Mouse (Mus musculus): Measurements from ENCODE around the gene Susd4. TPM values are rescaled to one million over a fixed set of nuclear protein-coding genes. Genes with fewer than 3 reads are reported as not detected.
A peak's percentile ranks its signal among the peaks of the same experiment; 100 is the strongest.

Susd4 gene
- total RNA-seq, 2 experiments from 2014 or later = 105 to 111 TPM

GRCm38 (mm10) chr1:182905669-182906068 lies 142.0 kb downstream of the Susd4 start:
- H3K27ac ChIP-seq = no peak overlapping the region
- H3K4me3 ChIP-seq = no peak overlapping the region
- intact Hi-C loops (cut with DNase I) = loop anchor here (5.0 kb wide), 1 partner anchor 57 kb away; no protein-coding TSS in a partner anchor
- no peak for DNase-seq (ENCODE audit: extremely low spot score in 1 of 2, low spot score in 2 of 2)
- TF ChIP-seq CTCF (IDR thresholded peaks at IDR 0.05) = no peak

- Histone ChIP-seq H3K4me3 (no peak overlapping the region), H3K27ac (peak overlapping the region; percentile 71)
- intact Hi-C loops (cut with DNase I) = loop anchor here (5.0 kb wide), 1 partner anchor 54 kb away; no protein-coding TSS in a partner anchor
- TF ChIP-seq CTCF (IDR thresholded peaks at IDR 0.05) = no peak
- DNase-seq (ENCODE audit: extremely low spot score in 1 of 2, low spot score in 2 of 2) = peak; percentile 88 to 91
These were observed 144.7 kb downstream of the Susd4 start for GRCm38 (mm10) chr1:182908050-182909036.

GRCm38 (mm10) chr1:182909066-182909465 lies 145.4 kb downstream of the Susd4 start:
- H3K4me3 ChIP-seq = no peak overlapping the region
- no peak for TF ChIP-seq CTCF (IDR thresholded peaks at IDR 0.05)
- intact Hi-C loops (cut with DNase I) = loop anchor here (5.0 kb wide), 1 partner anchor 53 kb away; no protein-coding TSS in a partner anchor
- DNase-seq (ENCODE audit: extremely low spot score in 1 of 2, low spot score in 2 of 2) = no peak
- H3K27ac ChIP-seq = peak overlapping the region; percentile 71; the same call in 1 of the 2 replicates

- H3K27ac ChIP-seq = no peak overlapping the region
- no peak for TF ChIP-seq CTCF (IDR thresholded peaks at IDR 0.05)
- no peak for DNase-seq (ENCODE audit: extremely low spot score in 1 of 2, low spot score in 2 of 2)
- H3K4me3 ChIP-seq = no peak overlapping the region
- intact Hi-C loops (cut with DNase I) = loop anchor here (5.0 kb wide), 1 partner anchor 53 kb away; no protein-coding TSS in a partner anchor
These were observed 145.9 kb downstream of the Susd4 start for GRCm38 (mm10) chr1:182909596-182909995.

GRCm38 (mm10) chr1:182912591-182912990 lies 148.9 kb downstream of the Susd4 start:
- H3K27ac ChIP-seq = no peak overlapping the region
- intact Hi-C loops (cut with DNase I) = no loop called here
- no peak overlapping the region for H3K4me3 ChIP-seq
- no peak for DNase-seq (ENCODE audit: extremely low spot score in 1 of 2, low spot score in 2 of 2)
- no peak for TF ChIP-seq CTCF (IDR thresholded peaks at IDR 0.05)

- intact Hi-C loops (cut with DNase I) = no loop called here
These were observed 150.7 kb downstream of the Susd4 start for GRCm38 (mm10) chr1:182914121-182914908.

GRCm38 (mm10) chr1:182916166-182916565 lies 152.5 kb downstream of the Susd4 start:
- no peak for DNase-seq (ENCODE audit: extremely low spot score in 1 of 2, low spot score in 2 of 2)
- intact Hi-C loops (cut with DNase I) = no loop called here
- Histone ChIP-seq H3K4me3 (no peak overlapping the region), H3K27ac (no peak overlapping the region)
- TF ChIP-seq CTCF (IDR thresholded peaks at IDR 0.05) = no peak

More at GRCm38 (mm10) chr1:182914121-182914908, 150.7 kb downstream of the Susd4 start:
- DNase-seq (ENCODE audit: extremely low spot score in 1 of 2, low spot score in 2 of 2) = no peak
- H3K4me3 ChIP-seq = no peak overlapping the region
- H3K27ac ChIP-seq = no peak overlapping the region
- no peak for TF ChIP-seq CTCF (IDR thresholded peaks at IDR 0.05)

- Histone ChIP-seq H3K27ac (no peak overlapping the region), H3K4me3 (no peak overlapping the region)
- DNase-seq (ENCODE audit: extremely low spot score in 1 of 2, low spot score in 2 of 2) = no peak
- intact Hi-C loops (cut with DNase I) = no loop called here
- no peak for TF ChIP-seq CTCF (IDR thresholded peaks at IDR 0.05)
These were observed 155.2 kb downstream of the Susd4 start for GRCm38 (mm10) chr1:182918718-182919346.

GRCm38 (mm10) chr1:182922824-182923223 lies 159.2 kb downstream of the Susd4 start:
- intact Hi-C loops (cut with DNase I) = no loop called here
- Histone ChIP-seq H3K27ac (no peak overlapping the region), H3K4me3 (no peak overlapping the region)
- no peak for DNase-seq (ENCODE audit: extremely low spot score in 1 of 2, low spot score in 2 of 2)
- TF ChIP-seq CTCF (IDR thresholded peaks at IDR 0.05) = no peak

GRCm38 (mm10) chr1:182926465-182926864 lies 162.8 kb downstream of the Susd4 start:
- no peak for DNase-seq (ENCODE audit: extremely low spot score in 1 of 2, low spot score in 2 of 2)
- no peak overlapping the region for H3K27ac ChIP-seq
- TF ChIP-seq CTCF (IDR thresholded peaks at IDR 0.05) = no peak
- intact Hi-C loops (cut with DNase I) = no loop called here
- H3K4me3 ChIP-seq = no peak overlapping the region
